Comparison of ENCODE assay signal across 8 mouse cellular contexts in the genomic region with DNA sequence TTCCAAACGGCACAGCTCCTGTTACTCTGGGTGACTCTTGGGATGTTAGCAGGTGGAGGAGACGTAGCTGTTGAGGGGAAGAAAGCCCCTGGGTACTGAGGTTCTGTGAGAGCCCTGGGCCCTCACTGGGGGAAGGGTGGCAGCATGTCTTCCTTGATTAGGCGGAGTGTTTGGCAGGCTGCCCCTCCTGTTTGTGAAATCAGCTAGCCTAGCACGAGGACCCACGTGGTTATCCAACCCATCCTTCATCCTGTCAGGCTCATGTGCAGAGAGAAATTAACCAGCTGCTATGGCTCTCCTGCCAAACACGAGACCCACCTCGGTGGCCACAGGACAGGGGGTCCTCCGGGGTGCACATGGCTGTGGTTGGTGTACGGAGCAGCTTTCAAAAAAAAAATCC.
DNase-seq lines count a peak whose midpoint lies in the region; ATAC-seq lines count a peak whose summit lies in the region.

No protein-coding gene starts in this region.

- H3K4me1 ChIP-seq in kidney, embryonic 16.5 days (ENCODE audit: insufficient read depth, low read length): peaks cover 24% of the 10 kb centered on the region
- peaks cover 43% of the 10 kb centered on the region for H3K4me1 ChIP-seq in neural tube, embryonic 13.5 days (replicated peaks)

- peak; percentile 25 for DNase-seq in kidney, adult 18-20 months
- DNase-seq in adrenal gland, adult 8-10 months: peak; percentile 74
- DNase-seq in heart, adult 8-10 months (ENCODE audit: low spot score): peak; percentile 69
- DNase-seq in kidney, postnatal 14 days: peak; percentile 59
- no peak for DNase-seq in B cell, adult 2 months

- no peak overlapping the region for H3K9ac ChIP-seq in kidney, embryonic 16.5 days (replicated peaks; ENCODE audit: low read length)
- no peak overlapping the region for H3K9ac ChIP-seq in neural tube, embryonic 13.5 days

- no peak for ATAC-seq in kidney, embryonic 16.5 days (ENCODE audit: low FRiP score, low TSS enrichment)
- ATAC-seq in neural tube, embryonic 13.5 days (ENCODE audit: low read depth): peak; percentile 71
- no peak for ATAC-seq in megakaryocyte-erythroid progenitor cell, adult 5-6 weeks (replicated peaks; ENCODE audit: low FRiP score, low TSS enrichment, poor library complexity, severe bottlenecking)

- no peaks in the 10 kb centered on the region for H3K9me3 ChIP-seq in kidney, embryonic 16.5 days (ENCODE audit: low read length)
- no peaks in the 10 kb centered on the region for H3K9me3 ChIP-seq in neural tube, embryonic 13.5 days

- no peak overlapping the region for H3K4me3 ChIP-seq in kidney, embryonic 16.5 days (ENCODE audit: low read length)
- H3K4me3 ChIP-seq in neural tube, embryonic 13.5 days: no peak overlapping the region

- H3K36me3 ChIP-seq in kidney, embryonic 16.5 days (ENCODE audit: insufficient read depth, low read length): no peaks in the 10 kb centered on the region
- H3K36me3 ChIP-seq in neural tube, embryonic 13.5 days: no peaks in the 10 kb centered on the region

- WGBS in kidney, embryonic 16.5 days: 25% methylated on average over 9 of the region's 9 CpGs
- 34% methylated on average over 9 of the region's 9 CpGs for WGBS in neural tube, embryonic 13.5 days

- H3K27ac ChIP-seq in kidney, embryonic 16.5 days (ENCODE audit: low read length): no peak overlapping the region
- H3K27ac ChIP-seq in neural tube, embryonic 13.5 days (replicated peaks): no peak overlapping the region

- no peaks in the 10 kb centered on the region for H3K27me3 ChIP-seq in kidney, embryonic 16.5 days (ENCODE audit: insufficient read depth, low read length)
- H3K27me3 ChIP-seq in neural tube, embryonic 13.5 days: no peaks in the 10 kb centered on the region

- no peak overlapping the region for H3K4me2 ChIP-seq in kidney, embryonic 16.5 days (replicated peaks; ENCODE audit: low read depth, low read length)
- H3K4me2 ChIP-seq in neural tube, embryonic 13.5 days: no peak overlapping the region

Comparison
In these comparisons a context has a peak if more than half of its experiments do, and no peak if none do; other contexts are left out.
1. DNase-seq: peak in kidney, adult 18-20 months (single experiment), adrenal gland, adult 8-10 months (single experiment), heart, adult 8-10 months (single experiment) and kidney, postnatal 14 days (single experiment); none in B cell, adult 2 months (0 of 2).